Mouse (Mus musculus) layer of hippocampus, adult 9-10 months (tissue): ENCODE measurements around the gene Vopp1.

ENCODE experiments used
- DNase-seq: peaks from one replicate; pipeline ENCODE4 v3.0.0; 2022; ENCODE audit warnings: low spot score

Vopp1 gene

DNA sequence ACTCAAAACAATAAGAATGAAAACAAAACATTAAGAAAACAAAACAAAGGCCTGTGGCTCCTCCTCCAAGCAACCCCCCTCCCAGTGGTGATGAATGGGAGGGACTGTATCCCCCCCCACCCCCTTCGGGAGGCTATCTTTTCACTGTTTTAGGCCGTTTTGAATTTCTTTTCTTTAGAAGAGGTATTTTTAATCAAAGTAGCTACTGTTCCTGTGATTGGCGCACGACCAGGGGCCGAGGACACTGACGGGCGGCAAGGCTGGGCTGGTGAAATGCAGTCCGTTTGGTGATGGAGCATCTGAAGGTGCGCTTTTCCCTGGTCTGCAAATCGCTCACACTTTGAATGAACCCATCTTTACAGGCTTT, 122.6 kb downstream of the Vopp1 start, which contains the start of gene Lancl2:
Gene Lancl2 (plus strand): TSS at position 165 of the 367 bp plus-strand sequence.
- DNase-seq = peak; percentile 29

GRCm38 (mm10) chr6:57701686-57702085, 123.3 kb downstream of the Vopp1 start:
- DNase-seq = no peak

DNA sequence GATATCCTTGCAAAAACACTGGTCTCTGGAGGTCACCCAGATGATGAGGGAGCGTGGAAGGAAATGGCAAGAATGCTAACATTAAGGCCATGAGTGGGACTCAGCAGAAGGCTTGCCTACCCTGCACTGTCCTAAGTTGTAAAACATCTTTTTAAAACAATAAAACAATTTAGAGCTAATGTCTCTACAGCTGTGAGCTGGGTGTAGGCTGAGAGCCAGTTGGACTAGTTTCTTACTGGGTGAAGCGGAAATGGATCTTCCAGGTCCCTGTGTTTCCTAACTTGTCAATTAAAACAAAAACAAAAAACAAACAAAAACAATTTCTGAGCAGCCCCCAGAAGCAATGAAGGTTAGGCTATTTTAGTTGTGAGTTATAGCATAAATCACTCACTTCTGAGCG, 131.8 kb downstream of the Vopp1 start:
- no peak for DNase-seq

GRCm38 (mm10) chr6:57691467-57692261, 133.3 kb downstream of the Vopp1 start, which contains the start of gene Pyurf:
TSS of gene Pyurf (minus strand) at chr6:57692078.
- DNase-seq = peak; percentile 59

DNA sequence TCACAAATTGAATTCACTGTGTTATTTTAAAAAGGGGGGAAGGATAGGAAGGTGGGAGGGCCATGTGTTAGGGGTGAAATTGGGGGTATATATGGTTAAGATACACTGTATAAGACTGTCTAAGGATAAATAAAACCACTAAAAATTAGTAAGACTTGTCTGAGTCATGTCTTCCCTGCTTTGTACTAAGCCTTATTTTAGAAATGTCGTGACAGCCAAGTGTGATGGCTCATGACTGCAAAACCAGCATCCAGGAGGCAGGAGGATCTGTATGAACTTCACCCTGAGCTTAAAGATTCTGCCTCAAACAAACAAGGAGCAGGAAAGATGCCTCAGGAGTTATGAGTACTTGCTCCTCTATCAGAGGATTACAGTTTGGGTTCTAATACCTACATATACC, 140.8 kb downstream of the Vopp1 start:
- DNase-seq = no peak
